Mouse (Mus musculus): Measurements from ENCODE around the gene Tox3. TPM values are rescaled to one million over a fixed set of nuclear protein-coding genes. Genes with fewer than 3 reads are reported as not detected.

The Tox3 gene
- total and polyA plus RNA-seq, 3 experiments, result 2.9 to 3.8 (median 3.5) TPM

DNA sequence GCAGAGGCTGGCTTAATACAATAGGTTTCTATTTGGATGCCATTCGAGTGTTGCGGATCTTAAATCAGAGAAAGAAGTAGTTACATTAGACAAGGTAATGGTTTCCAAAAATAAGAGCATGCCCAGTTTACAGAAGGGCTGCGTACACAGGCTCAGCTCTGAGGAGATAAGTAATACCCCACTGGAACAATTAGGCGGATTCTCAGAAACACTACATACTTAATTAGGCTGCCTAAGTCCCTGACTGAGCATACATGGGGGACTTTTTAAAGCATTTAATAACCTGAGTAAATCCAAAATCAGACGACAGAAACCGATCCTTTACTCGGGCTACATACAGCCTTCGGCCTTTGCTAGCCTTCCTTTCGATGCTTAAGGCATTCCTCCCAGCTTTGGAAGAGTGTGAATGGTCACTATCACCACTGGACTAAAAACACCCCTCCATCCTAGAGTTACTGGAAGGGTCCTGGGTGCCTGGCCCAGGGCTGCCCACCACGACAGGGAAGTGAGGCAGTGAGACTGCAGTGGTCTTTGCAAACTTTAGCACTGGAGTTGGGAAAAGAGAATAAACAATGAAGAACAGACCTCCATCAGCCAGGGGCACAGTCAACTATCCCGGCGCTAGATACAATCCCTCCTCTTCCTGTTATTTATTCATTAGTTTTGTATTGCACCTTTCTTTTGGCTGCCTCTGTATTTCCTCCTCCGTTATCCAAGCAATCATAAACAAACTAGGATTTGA, 1.8 kb downstream of the Tox3 start:
- Histone ChIP-seq H3K4me3 (no peak overlapping the region), H3K27ac (no peak overlapping the region), H3K27me3 (ENCODE audit: control insufficient read depth, insufficient read depth, low read length) (no peaks in the 10 kb centered on the region; the same call in 1 of the 2 replicates), H3K9ac (ENCODE audit: low read depth, low read length) (no peak overlapping the region), H3K4me1 (ENCODE audit: control insufficient read depth, insufficient read depth, low read length) (no peaks in the 10 kb centered on the region), H3K36me3 (ENCODE audit: control insufficient read depth, insufficient read depth, low read length) (no peaks in the 10 kb centered on the region), H3K79me2 (replicated peaks; ENCODE audit: control insufficient read depth, insufficient read depth, low read length) (no peaks in the 10 kb centered on the region)
- intact Hi-C loops (cut with DNase I), result loop anchor here (5.0 kb wide), 2 partner anchors 344 to 494 kb away; no protein-coding TSS in a partner anchor
- 41% methylated on average over 13 of the region's 13 CpGs for WGBS
- no peak for DNase-seq
- no peak for TF ChIP-seq EP300 (IDR thresholded peaks at IDR 0.05; ENCODE audit: insufficient read depth, low read depth, low read length)
- TF ChIP-seq POLR2A (IDR thresholded peaks at IDR 0.05; ENCODE audit: insufficient read depth, low read depth, low read length), result no peak
- TF ChIP-seq CTCF (IDR thresholded peaks at IDR 0.05), result no peak

DNA sequence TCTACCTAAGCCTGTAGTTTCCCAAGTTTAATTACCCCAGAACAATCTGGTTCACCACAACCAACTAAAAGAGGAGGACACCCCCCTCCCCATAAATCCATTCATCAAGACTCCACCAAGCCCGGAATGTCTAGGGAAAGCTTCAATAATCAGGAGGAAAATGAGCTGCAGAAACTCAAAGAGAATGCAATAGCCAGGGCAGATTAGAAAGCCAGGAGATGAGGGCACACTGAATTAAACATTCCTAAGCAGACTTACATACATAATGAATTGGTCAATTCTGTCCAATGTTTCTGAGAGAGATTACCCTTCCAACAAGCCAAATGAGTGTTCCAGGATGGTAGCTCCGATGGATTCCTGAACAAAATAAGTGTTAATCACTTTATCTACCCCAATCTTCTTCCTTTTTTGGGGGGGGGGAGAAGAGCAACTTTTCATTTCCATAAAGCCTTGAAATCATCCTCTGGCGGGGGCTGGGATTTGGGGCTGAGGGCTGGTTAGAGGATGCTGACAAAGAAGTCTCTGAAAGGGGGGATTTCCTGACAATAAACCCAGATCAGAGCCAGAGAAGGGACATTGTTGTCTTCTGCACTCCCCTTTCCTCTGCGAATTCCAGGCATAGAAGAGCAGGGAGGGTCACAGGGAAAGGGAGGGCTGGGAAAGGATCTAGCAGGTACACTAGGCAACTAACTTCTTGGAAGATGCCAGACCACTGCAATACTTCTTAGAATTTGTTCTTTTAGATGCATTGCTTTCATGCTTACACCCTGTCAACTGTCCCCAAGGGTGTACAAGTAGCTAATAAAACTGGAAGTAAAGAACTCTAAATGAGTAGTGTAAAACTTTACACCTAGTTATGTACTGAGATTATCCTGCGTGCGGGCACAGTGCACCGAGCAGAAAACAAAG, 17.5 kb downstream of the Tox3 start:
- no peak overlapping the region for H3K27ac ChIP-seq
- no peaks in the 10 kb centered on the region for H3K27me3 ChIP-seq (ENCODE audit: control insufficient read depth, insufficient read depth, low read length)
- H3K4me1 ChIP-seq (ENCODE audit: control insufficient read depth, insufficient read depth, low read length), result no peaks in the 10 kb centered on the region
- H3K36me3 ChIP-seq (ENCODE audit: control insufficient read depth, insufficient read depth, low read length), result no peaks in the 10 kb centered on the region
- TF ChIP-seq CTCF (IDR thresholded peaks at IDR 0.05) (no peak), EP300 (IDR thresholded peaks at IDR 0.05; ENCODE audit: insufficient read depth, low read depth, low read length) (no peak), POLR2A (IDR thresholded peaks at IDR 0.05; ENCODE audit: insufficient read depth, low read depth, low read length) (no peak)
- H3K4me3 ChIP-seq, result no peak overlapping the region
- H3K79me2 ChIP-seq (replicated peaks; ENCODE audit: control insufficient read depth, insufficient read depth, low read length), result no peaks in the 10 kb centered on the region
- no peak for DNase-seq
- intact Hi-C loops (cut with DNase I), result no loop called here
- H3K9ac ChIP-seq (ENCODE audit: low read depth, low read length), result no peak overlapping the region
- WGBS, result 74% methylated on average over 7 of the region's 7 CpGs

- 43% methylated on average over 4 of the region's 4 CpGs for WGBS
- intact Hi-C loops (cut with DNase I), result no loop called here
Observed at GRCm38 (mm10) chr8:90323824-90324223, 24.3 kb downstream of the Tox3 start.

DNA sequence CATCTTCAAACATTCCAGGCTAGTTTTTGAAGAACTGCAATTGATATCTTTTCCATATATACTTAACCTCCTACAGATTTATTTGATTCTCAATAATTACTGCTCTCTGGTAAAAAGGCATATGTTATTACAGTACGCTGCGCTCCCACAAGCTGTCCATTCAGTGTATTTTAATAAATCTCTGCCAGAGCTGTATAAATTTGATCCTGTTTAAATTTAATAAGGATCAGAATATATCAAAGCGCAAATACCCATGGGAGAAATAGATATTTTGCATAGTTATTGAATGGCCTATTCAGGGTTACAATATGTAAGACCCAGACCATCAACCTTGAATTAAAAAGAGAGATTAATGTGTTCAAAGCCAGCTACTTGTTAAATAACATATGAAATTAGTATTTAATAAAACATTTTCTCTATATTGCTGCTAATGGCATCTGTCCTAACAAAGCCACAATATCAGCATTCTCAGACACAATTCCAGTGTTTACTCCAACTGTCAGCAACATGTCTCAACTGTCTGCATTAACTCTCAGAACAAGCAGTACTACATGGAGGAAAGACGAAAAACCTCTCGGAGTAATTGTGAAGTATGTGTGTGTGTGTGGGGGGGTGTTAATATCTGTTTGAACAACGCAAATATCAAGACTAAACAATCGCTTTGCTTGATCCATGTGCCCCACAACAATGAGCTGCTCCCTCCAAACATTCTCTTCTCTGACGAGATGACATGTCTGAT, 25.3 kb downstream of the Tox3 start:
- no peak for TF ChIP-seq POLR2A (IDR thresholded peaks at IDR 0.05; ENCODE audit: insufficient read depth, low read depth, low read length)
- no peak for TF ChIP-seq CTCF (IDR thresholded peaks at IDR 0.05)
- no peak for TF ChIP-seq EP300 (IDR thresholded peaks at IDR 0.05; ENCODE audit: insufficient read depth, low read depth, low read length)
- intact Hi-C loops (cut with DNase I), result no loop called here

More at GRCm38 (mm10) chr8:90323824-90324223, 24.3 kb downstream of the Tox3 start:
- no peaks in the 10 kb centered on the region for H3K27me3 ChIP-seq (ENCODE audit: control insufficient read depth, insufficient read depth, low read length)
- H3K27ac ChIP-seq, result no peak overlapping the region
- TF ChIP-seq CTCF (IDR thresholded peaks at IDR 0.05), result no peak
- no peaks in the 10 kb centered on the region for H3K36me3 ChIP-seq (ENCODE audit: control insufficient read depth, insufficient read depth, low read length)
- no peaks in the 10 kb centered on the region; the same call in 1 of the 2 replicates for H3K79me2 ChIP-seq (replicated peaks; ENCODE audit: control insufficient read depth, insufficient read depth, low read length)
- no peak for DNase-seq
- H3K4me1 ChIP-seq (ENCODE audit: control insufficient read depth, insufficient read depth, low read length), result no peaks in the 10 kb centered on the region
- no peak overlapping the region for H3K9ac ChIP-seq (ENCODE audit: low read depth, low read length)
- no peak overlapping the region for H3K4me3 ChIP-seq

GRCm38 (mm10) chr8:90321255-90321654, 26.9 kb downstream of the Tox3 start:
- no peak overlapping the region for H3K27ac ChIP-seq
- no peaks in the 10 kb centered on the region for H3K27me3 ChIP-seq (ENCODE audit: control insufficient read depth, insufficient read depth, low read length)
- H3K4me3 ChIP-seq, result no peak overlapping the region
- H3K79me2 ChIP-seq (replicated peaks; ENCODE audit: control insufficient read depth, insufficient read depth, low read length), result no peaks in the 10 kb centered on the region; the same call in none of the 2 replicates
- WGBS, result 69% methylated on average over 1 of the region's 1 CpGs
- TF ChIP-seq EP300 (IDR thresholded peaks at IDR 0.05; ENCODE audit: insufficient read depth, low read depth, low read length), result no peak
- TF ChIP-seq POLR2A (IDR thresholded peaks at IDR 0.05; ENCODE audit: insufficient read depth, low read depth, low read length), result no peak
- no peak for TF ChIP-seq CTCF (IDR thresholded peaks at IDR 0.05)
- no peak for DNase-seq
- no peak overlapping the region for H3K9ac ChIP-seq (ENCODE audit: low read depth, low read length)
- intact Hi-C loops (cut with DNase I), result no loop called here
- H3K36me3 ChIP-seq (ENCODE audit: control insufficient read depth, insufficient read depth, low read length), result no peaks in the 10 kb centered on the region
- no peaks in the 10 kb centered on the region for H3K4me1 ChIP-seq (ENCODE audit: control insufficient read depth, insufficient read depth, low read length)

More for the DNA sequence above, 25.3 kb downstream of the Tox3 start:
- no peak overlapping the region for H3K4me3 ChIP-seq
- WGBS, result 80% methylated on average over 8 of the region's 8 CpGs
- no peaks in the 10 kb centered on the region; the same call in 1 of the 2 replicates for H3K79me2 ChIP-seq (replicated peaks; ENCODE audit: control insufficient read depth, insufficient read depth, low read length)
- no peak for DNase-seq
- H3K4me1 ChIP-seq (ENCODE audit: control insufficient read depth, insufficient read depth, low read length), result no peaks in the 10 kb centered on the region
- no peak overlapping the region for H3K9ac ChIP-seq (ENCODE audit: low read depth, low read length)
- no peaks in the 10 kb centered on the region for H3K27me3 ChIP-seq (ENCODE audit: control insufficient read depth, insufficient read depth, low read length)
- H3K36me3 ChIP-seq (ENCODE audit: control insufficient read depth, insufficient read depth, low read length), result no peaks in the 10 kb centered on the region
- H3K27ac ChIP-seq, result no peak overlapping the region

Measured in heart, adult 2 months (tissue).